Mouse (Mus musculus) brain, embryonic 14.5 days (tissue): Measurements from ENCODE around the gene Usp7.

ENCODE experiments used
- CTCF ChIP-seq: fragments of 200-500 bp; IDR thresholded peaks from 2 replicates; pipeline ENCODE4 v1.5.1; 2012; ENCODE audit warnings: inconsistent platforms, mild to moderate bottlenecking, moderate library complexity, borderline replicate concordance; ENCODE audit not compliant: insufficient read depth, insufficient read length; ENCODE audit errors: extremely low read depth
- POLR2A ChIP-seq: fragments of 200-500 bp; IDR thresholded peaks from 2 replicates; pipeline ENCODE4 v1.6.1; 2012; ENCODE audit warnings: mild to moderate bottlenecking, inconsistent platforms, borderline replicate concordance; ENCODE audit not compliant: poor library complexity, insufficient read depth, insufficient read length, severe bottlenecking; ENCODE audit errors: extremely low read depth

GRCm38 (mm10) chr16:8686121-8686870 is 105.8 kb downstream of the Usp7 start:
- TF ChIP-seq CTCF: peak; percentile 79; the same call in 1 of the 2 replicates
- no peak for TF ChIP-seq POLR2A
